Mouse (Mus musculus): Measurements from ENCODE around the gene Cygb.

GRCm38 (mm10) chr11:116601166-116601565 lies 52.9 kb downstream of the Cygb start:
- TF ChIP-seq POLR2A (IDR thresholded peaks at IDR 0.05; ENCODE audit: insufficient read length, low read depth) (no peak), MYOG (IDR thresholded peaks at IDR 0.05; ENCODE audit: control insufficient read depth in 1 of 3, insufficient read depth in 1 of 3, insufficient read length in 2 of 3, low read depth in 2 of 3) (no peak), SRF (IDR thresholded peaks at IDR 0.05; ENCODE audit: control insufficient read depth, insufficient read length, low read depth) (no peak), POLR2AphosphoS2 (IDR thresholded peaks at IDR 0.05; ENCODE audit: insufficient read length, low read depth) (no peak), USF1 (IDR thresholded peaks at IDR 0.05; ENCODE audit: low read depth) (no peak), MYOD1 (IDR thresholded peaks at IDR 0.05; ENCODE audit: control insufficient read depth in 1 of 3, insufficient read length in 2 of 3, low read depth in 2 of 3) (no peak), E2F4 (IDR thresholded peaks at IDR 0.05; ENCODE audit: insufficient read depth) (no peak), TCF12 (IDR thresholded peaks at IDR 0.05; ENCODE audit: insufficient read depth, poor library complexity, severe bottlenecking) (no peak), TCF3 (IDR thresholded peaks at IDR 0.05; ENCODE audit: insufficient read length, low read depth) (no peak), MAX (IDR thresholded peaks at IDR 0.05; ENCODE audit: low read depth) (no peak), CEBPB (IDR thresholded peaks at IDR 0.05; ENCODE audit: insufficient read depth, poor library complexity, severe bottlenecking) (no peak)
